1 mouse cellular context compared by ENCODE assay signal in the genomic region with DNA sequence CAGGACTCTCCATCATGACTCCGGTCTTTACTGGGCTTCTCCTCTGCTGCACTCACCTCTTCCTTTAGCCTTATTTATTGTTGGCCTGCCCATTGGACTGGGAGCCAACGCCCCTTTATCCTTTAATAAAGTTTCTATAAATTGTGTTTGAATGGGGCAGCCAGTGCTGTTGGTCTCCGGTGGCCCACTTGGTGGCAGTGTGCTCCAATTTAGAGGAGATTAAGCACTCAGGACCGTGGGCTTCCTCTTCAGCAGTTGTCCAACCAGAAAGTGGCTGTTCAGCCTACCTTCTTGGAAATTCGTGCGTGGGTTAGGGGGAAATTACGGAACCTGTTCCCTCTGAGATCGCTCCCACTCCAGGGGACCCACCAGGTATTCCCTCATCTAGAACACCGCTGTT.
TF ChIP-seq lines count a peak whose summit lies in the region.

No protein-coding gene starts in this region.

TF ChIP-seq in MEL, 35 proteins besides CTCF, POLR2A, EP300 and RAD21 (continued from another document):
- TF ChIP-seq ZMIZ1 (IDR thresholded peaks at IDR 0.05; ENCODE audit: low read depth, low read length) (no peak), MEF2A (IDR thresholded peaks at IDR 0.05; ENCODE audit: extremely low read depth, insufficient replicate concordance, low read depth, low read length, poor library complexity, severe bottlenecking) (no peak), ZC3H11A (IDR thresholded peaks at IDR 0.05; ENCODE audit: low read depth, low read length) (peak; percentile 57), TAL1 (IDR thresholded peaks at IDR 0.05; ENCODE audit: low read length) (no peak), HCFC1 (IDR thresholded peaks at IDR 0.05; ENCODE audit: low read depth, low read length) (0 out of 2 replicates have a peak, but pooled peaks have one; percentile 34), MYB (IDR thresholded peaks at IDR 0.05; ENCODE audit: low read depth, low read length) (no peak), RCOR1 (IDR thresholded peaks at IDR 0.05; ENCODE audit: low read depth, low read length) (no peak), TCF12 (IDR thresholded peaks at IDR 0.05; ENCODE audit: low read depth, low read length) (no peak), MAX (IDR thresholded peaks at IDR 0.05; ENCODE audit: low read length) (no peak), NRF1 (IDR thresholded peaks at IDR 0.05; ENCODE audit: insufficient read depth, low read depth, low read length, poor library complexity, severe bottlenecking) (no peak), USF1 (IDR thresholded peaks at IDR 0.05; ENCODE audit: low read depth, low read length) (no peak), BHLHE40 (IDR thresholded peaks at IDR 0.05; ENCODE audit: borderline replicate concordance, low read depth, low read length) (no peak), ELF1 (IDR thresholded peaks at IDR 0.05; ENCODE audit: low read depth, low read length) (no peak), SIN3A (IDR thresholded peaks at IDR 0.05; ENCODE audit: low read length) (0 out of 2 replicates have a peak, but pooled peaks have one; percentile 37), SMC3 (IDR thresholded peaks at IDR 0.05; ENCODE audit: low read depth, low read length) (peak; percentile 62)
